Mouse (Mus musculus): ENCODE measurements around the gene Idh2. TPM values are rescaled to one million over a fixed set of nuclear protein-coding genes. Genes with fewer than 3 reads are reported as not detected.

Idh2 gene
- polyA plus RNA-seq, 1 experiment, result 11.2 TPM

DNA sequence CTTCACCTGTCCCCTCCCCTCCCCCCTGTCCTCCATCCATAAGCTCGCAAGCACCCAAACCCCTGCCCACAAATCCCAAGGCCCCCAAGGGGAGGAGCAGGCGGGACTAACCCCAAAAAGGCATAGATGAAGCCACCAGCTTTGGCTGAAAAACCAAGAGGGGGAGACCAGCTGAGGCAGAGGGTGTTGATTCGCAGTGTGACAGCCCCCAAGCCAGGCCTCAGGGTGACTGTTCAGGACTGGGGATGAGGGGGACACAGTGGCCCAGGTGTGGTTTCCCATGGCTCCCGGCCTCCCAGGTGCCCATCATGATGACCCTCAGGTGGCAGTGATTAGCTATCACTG lies 23.4 kb downstream of the Idh2 start:
- no peaks in the 10 kb centered on the region for H3K4me1 ChIP-seq (ENCODE audit: control insufficient read depth, insufficient read depth, low read length)
- no peak overlapping the region for H3K27ac ChIP-seq (ENCODE audit: control insufficient read depth, insufficient read depth, low read depth, low read length)
- H3K36me3 ChIP-seq (ENCODE audit: control insufficient read depth, insufficient read depth, low read length), result no peaks in the 10 kb centered on the region
- no peaks in the 10 kb centered on the region for H3K27me3 ChIP-seq (ENCODE audit: control insufficient read depth, insufficient read depth, low read length)
- no peak for TF ChIP-seq CTCF (IDR thresholded peaks at IDR 0.05; ENCODE audit: control insufficient read depth, insufficient read depth, insufficient replicate concordance, low read depth, low read length)
- TF ChIP-seq POLR2A (IDR thresholded peaks at IDR 0.05; ENCODE audit: control insufficient read depth, low read depth, low read length), result no peak
- no peak overlapping the region for H3K4me3 ChIP-seq (ENCODE audit: control insufficient read depth, low read depth, low read length)

DNA sequence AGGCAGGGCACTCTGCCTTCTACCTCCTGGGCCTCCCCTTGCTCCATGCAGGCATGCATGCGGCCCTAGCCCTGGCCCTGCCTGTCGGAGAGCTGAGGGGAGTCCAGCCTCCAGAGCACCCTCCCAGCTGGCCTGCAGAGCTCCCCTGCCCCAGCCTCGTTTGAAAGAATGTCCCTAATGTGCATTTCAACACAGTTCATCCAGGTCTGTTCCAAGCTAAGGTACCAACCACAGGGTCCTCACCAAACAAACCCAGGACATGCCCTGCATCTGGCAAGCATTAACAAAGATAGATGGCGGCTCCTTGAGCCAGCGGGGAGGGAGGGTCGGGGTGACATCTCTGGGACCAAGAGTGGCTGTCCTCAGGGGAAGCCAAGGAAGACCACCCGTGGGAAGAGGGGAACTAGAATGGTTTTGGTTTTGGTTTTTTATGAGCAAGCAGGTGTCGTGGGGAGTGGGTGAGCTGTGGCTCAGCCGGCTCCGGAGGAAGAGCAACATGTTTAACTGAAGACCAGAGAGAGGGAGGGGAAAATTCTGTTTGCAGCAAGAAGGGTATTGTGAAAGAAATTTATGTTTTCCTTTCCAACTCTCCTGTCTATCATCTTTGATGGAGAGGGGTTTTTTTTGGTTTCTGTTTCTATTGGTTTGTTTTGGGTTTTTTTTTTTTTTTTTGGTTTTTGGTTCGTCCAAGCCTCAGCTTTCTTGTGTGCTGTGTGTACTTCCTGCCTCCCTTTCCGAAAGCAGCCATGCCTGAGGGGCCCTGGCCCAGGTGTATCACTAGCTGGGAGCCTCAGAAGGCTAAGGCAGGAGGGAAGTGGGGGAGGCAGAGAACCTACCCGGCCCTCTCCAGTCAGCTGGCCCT lies 24.0 kb downstream of the Idh2 start:
- Histone ChIP-seq H3K4me3 (ENCODE audit: control insufficient read depth, low read depth, low read length) (no peak overlapping the region), H3K36me3 (ENCODE audit: control insufficient read depth, insufficient read depth, low read length) (no peaks in the 10 kb centered on the region), H3K27me3 (ENCODE audit: control insufficient read depth, insufficient read depth, low read length) (no peaks in the 10 kb centered on the region), H3K4me1 (ENCODE audit: control insufficient read depth, insufficient read depth, low read length) (no peaks in the 10 kb centered on the region), H3K27ac (ENCODE audit: control insufficient read depth, insufficient read depth, low read depth, low read length) (no peak overlapping the region)
- no peak for TF ChIP-seq POLR2A (IDR thresholded peaks at IDR 0.05; ENCODE audit: control insufficient read depth, low read depth, low read length)
- TF ChIP-seq CTCF (IDR thresholded peaks at IDR 0.05; ENCODE audit: control insufficient read depth, insufficient read depth, insufficient replicate concordance, low read depth, low read length), result no peak

DNA sequence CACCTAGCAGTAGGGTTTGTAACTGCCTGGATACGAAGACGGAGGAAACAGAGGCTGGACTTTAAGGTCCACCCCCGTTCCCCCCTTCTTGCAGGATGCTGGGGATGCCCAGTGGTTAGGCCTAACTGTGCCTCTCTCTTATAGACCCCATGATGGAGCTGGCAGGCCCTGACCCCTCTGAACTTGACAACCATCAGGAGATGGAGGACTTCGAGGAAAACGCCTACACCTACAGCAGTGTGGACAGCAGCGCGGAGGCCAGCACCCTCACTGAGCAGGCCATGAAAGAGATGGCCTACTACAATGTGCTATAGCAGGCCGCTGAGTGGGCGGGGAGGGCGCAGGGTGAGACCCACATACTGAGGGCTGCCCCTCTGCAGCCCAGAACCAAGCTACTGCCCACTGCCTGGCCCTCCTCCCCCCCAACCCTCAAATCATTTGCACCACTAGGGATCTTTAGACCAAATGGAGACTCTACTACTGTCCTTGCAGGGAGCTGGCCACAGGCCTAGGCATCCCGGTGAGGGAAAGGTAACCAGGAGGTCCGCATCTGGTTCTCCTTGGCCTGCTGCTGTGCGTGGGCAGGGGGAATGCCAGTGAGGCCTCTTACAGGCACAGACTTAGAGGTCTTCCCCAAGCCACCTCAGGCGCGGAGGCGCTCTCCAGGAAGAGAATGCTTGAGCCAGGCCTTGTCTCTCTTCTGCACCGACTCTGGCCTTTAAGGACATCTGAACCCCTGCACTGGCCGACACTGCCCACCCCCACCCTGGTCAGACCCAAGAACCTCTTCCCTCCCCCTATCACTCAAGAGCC lies 24.8 kb downstream of the Idh2 start:
- Histone ChIP-seq H3K4me1 (ENCODE audit: control insufficient read depth, insufficient read depth, low read length) (no peaks in the 10 kb centered on the region; the same call in 1 of the 2 replicates), H3K36me3 (ENCODE audit: control insufficient read depth, insufficient read depth, low read length) (no peaks in the 10 kb centered on the region), H3K27me3 (ENCODE audit: control insufficient read depth, insufficient read depth, low read length) (no peaks in the 10 kb centered on the region), H3K27ac (ENCODE audit: control insufficient read depth, insufficient read depth, low read depth, low read length) (no peak overlapping the region), H3K4me3 (ENCODE audit: control insufficient read depth, low read depth, low read length) (no peak overlapping the region)
- TF ChIP-seq POLR2A (IDR thresholded peaks at IDR 0.05; ENCODE audit: control insufficient read depth, low read depth, low read length), result no peak
- TF ChIP-seq CTCF (IDR thresholded peaks at IDR 0.05; ENCODE audit: control insufficient read depth, insufficient read depth, insufficient replicate concordance, low read depth, low read length), result no peak

DNA sequence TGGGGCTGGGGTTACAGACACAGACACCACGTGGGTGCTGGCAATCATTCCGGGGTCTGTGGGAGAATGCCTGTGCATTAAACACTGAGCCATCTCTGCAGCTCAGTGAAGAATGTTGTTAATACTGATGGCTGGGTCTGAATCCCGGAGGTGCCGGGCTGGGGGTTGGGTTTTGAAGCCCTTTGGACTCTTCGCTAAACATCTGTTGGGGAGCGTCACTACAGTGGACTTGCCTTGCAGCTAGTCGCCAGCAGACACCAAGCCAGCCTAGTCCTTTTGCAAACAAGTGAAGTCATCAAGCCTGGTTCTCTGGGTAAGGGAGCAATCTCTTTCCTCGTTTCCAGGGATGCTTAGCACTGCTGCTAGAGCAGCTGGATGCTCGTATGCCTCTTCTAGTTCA lies 27.0 kb downstream of the Idh2 start:
- Histone ChIP-seq H3K27ac (ENCODE audit: control insufficient read depth, insufficient read depth, low read depth, low read length) (no peak overlapping the region), H3K4me1 (ENCODE audit: control insufficient read depth, insufficient read depth, low read length) (no peaks in the 10 kb centered on the region; the same call in 1 of the 2 replicates), H3K36me3 (ENCODE audit: control insufficient read depth, insufficient read depth, low read length) (no peaks in the 10 kb centered on the region), H3K4me3 (ENCODE audit: control insufficient read depth, low read depth, low read length) (no peak overlapping the region), H3K27me3 (ENCODE audit: control insufficient read depth, insufficient read depth, low read length) (no peaks in the 10 kb centered on the region)
- TF ChIP-seq CTCF (IDR thresholded peaks at IDR 0.05; ENCODE audit: control insufficient read depth, insufficient read depth, insufficient replicate concordance, low read depth, low read length) (no peak), POLR2A (IDR thresholded peaks at IDR 0.05; ENCODE audit: control insufficient read depth, low read depth, low read length) (no peak)

DNA sequence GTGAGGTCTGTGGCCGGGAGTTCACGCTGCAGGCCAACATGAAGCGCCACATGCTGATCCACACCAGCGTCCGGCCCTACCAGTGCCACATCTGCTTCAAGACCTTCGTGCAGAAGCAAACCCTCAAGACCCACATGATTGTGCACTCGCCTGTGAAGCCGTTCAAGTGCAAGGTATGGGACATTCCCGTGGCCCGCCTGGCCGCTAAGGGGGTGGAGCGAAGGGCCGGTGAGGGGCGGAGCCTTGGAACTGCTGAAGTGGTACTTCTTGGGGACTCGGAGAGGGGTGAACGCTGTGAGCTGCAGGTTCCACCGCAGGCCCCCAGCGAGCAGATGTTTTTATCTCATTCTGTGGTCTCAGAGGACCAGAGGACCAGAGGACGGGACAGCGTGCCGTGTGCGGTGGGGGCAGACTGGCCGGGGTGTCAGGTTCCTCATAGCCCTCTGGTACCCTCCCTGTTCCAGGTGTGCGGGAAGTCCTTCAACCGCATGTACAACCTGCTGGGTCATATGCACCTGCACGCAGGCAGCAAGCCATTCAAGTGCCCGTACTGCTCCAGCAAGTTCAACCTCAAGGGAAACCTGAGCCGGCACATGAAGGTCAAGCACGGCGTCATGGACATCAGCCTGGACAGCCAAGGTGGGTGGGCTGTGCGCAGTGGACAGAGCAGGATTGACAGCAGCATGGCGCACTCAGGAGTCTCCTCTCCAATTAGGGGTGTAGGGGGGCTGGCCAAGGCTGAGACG lies 29.0 kb downstream of the Idh2 start:
- no peaks in the 10 kb centered on the region; the same call in 1 of the 2 replicates for H3K4me1 ChIP-seq (ENCODE audit: control insufficient read depth, insufficient read depth, low read length)
- H3K27ac ChIP-seq (ENCODE audit: control insufficient read depth, insufficient read depth, low read depth, low read length), result no peak overlapping the region
- no peaks in the 10 kb centered on the region for H3K36me3 ChIP-seq (ENCODE audit: control insufficient read depth, insufficient read depth, low read length)
- H3K4me3 ChIP-seq (ENCODE audit: control insufficient read depth, low read depth, low read length), result no peak overlapping the region
- no peaks in the 10 kb centered on the region for H3K27me3 ChIP-seq (ENCODE audit: control insufficient read depth, insufficient read depth, low read length)
- TF ChIP-seq CTCF (IDR thresholded peaks at IDR 0.05; ENCODE audit: control insufficient read depth, insufficient read depth, insufficient replicate concordance, low read depth, low read length) (no peak), POLR2A (IDR thresholded peaks at IDR 0.05; ENCODE audit: control insufficient read depth, low read depth, low read length) (no peak)

DNA sequence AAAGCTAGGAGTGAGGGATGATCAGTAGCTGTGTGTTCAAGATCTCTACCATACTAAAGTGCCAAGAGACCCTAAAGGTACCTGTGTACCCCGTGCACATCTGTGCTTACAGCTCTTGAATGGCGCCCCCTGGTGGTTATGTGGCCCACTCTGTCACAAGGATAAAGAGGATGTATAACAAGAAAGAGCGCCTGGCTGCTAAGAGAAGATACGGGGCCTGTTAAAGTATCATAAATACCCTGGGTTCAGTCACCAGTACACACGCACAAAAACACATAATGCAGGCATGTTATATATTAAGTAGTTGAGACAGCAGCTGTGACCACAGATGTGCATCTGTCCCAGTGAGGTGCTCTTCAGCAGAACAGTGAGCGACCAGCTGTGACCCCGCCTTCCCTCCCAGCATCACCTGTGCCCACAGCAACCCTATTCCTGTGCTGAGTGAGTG lies 30.7 kb downstream of the Idh2 start:
- no peaks in the 10 kb centered on the region for H3K36me3 ChIP-seq (ENCODE audit: control insufficient read depth, insufficient read depth, low read length)
- H3K4me3 ChIP-seq (ENCODE audit: control insufficient read depth, low read depth, low read length), result no peak overlapping the region
- no peaks in the 10 kb centered on the region; the same call in 1 of the 2 replicates for H3K4me1 ChIP-seq (ENCODE audit: control insufficient read depth, insufficient read depth, low read length)
- H3K27me3 ChIP-seq (ENCODE audit: control insufficient read depth, insufficient read depth, low read length), result no peaks in the 10 kb centered on the region
- H3K27ac ChIP-seq (ENCODE audit: control insufficient read depth, insufficient read depth, low read depth, low read length), result no peak overlapping the region
- no peak for TF ChIP-seq POLR2A (IDR thresholded peaks at IDR 0.05; ENCODE audit: control insufficient read depth, low read depth, low read length)
- peak; percentile 69; the same call in 1 of the 2 replicates for TF ChIP-seq CTCF (IDR thresholded peaks at IDR 0.05; ENCODE audit: control insufficient read depth, insufficient read depth, insufficient replicate concordance, low read depth, low read length)

All from testis, adult 2 months (tissue).